Mouse (Mus musculus) hindbrain, postnatal 0 days (tissue): ENCODE results near the gene Adam1b. TPM values are rescaled to one million over a fixed set of nuclear protein-coding genes. Genes with fewer than 3 reads are reported as not detected.
"Not testable (repeated sequence)": the region's sequence is repeated elsewhere in the genome, so short reads cannot be mapped to it uniquely, and the experiment has no call there.

Experiments used
- ATAC-seq: fragments of 200-750 bp; cut with Nextera tagmentation; 2 replicates; pipeline ENCODE4 v1.8.0; 2017; ENCODE audit warnings: mild to moderate bottlenecking, moderate TSS enrichment, moderate library complexity
- DNase-seq: peaks from one replicate; pipeline ENCODE4 v3.0.0-alpha.2; 2015; ENCODE audit warnings: low spot score
- H3K27ac ChIP-seq: fragments of 300-500 bp; sonication (generic); 2 replicates; pipeline ENCODE4 v1.5.1; 2014; ENCODE audit warnings: mild to moderate bottlenecking
- H3K27me3 ChIP-seq: fragments of 300-500 bp; sonication (generic); 2 replicates; pipeline ENCODE4 v1.6.1; 2014; ENCODE audit warnings: low read length, mixed read lengths; ENCODE audit not compliant: insufficient read depth
- H3K36me3 ChIP-seq: fragments of 300-500 bp; sonication (generic); 2 replicates; pipeline ENCODE4 v1.6.1; 2014; ENCODE audit warnings: low read length, mixed read lengths; ENCODE audit not compliant: insufficient read depth
- H3K4me1 ChIP-seq: fragments of 300-500 bp; sonication (generic); 2 replicates; pipeline ENCODE4 v1.6.1; 2014; ENCODE audit warnings: antibody characterized with exemption, low read length, mixed read lengths; ENCODE audit not compliant: insufficient read depth
- H3K4me2 ChIP-seq: fragments of 300-500 bp; sonication (generic); 2 replicates; pipeline ENCODE4 v1.6.1; 2014; ENCODE audit warnings: low read depth, mild to moderate bottlenecking, low read length, moderate library complexity, mixed read lengths
- H3K4me3 ChIP-seq: fragments of 300-500 bp; sonication (generic); 2 replicates; pipeline ENCODE4 v1.5.1; 2014; ENCODE audit warnings: low read length
- H3K9ac ChIP-seq: fragments of 300-500 bp; sonication (generic); replicated peaks from 2 replicates; pipeline ENCODE4 v1.6.1; 2014; ENCODE audit warnings: mild to moderate bottlenecking, low read length, moderate library complexity, mixed read lengths
- H3K9me3 ChIP-seq: fragments of 300-500 bp; sonication (generic); 2 replicates; pipeline ENCODE4 v1.6.1; 2016; ENCODE audit warnings: low read length, mixed read lengths
- CTCF ChIP-seq: IDR thresholded peaks from 2 replicates; pipeline ENCODE4 v1.5.1; 2016; ENCODE audit warnings: antibody characterized with exemption, control low read depth, low read depth
- WGBS: fragments of 180-500 bp; shearing (Covaris S2); extraction: QIAGEN DNeasy Blood & Tissue Kit; methylation state at CpG from one replicate; pipeline ENCODE4 v1.1.7; 2014; 5-methylcytosine and 5-hydroxymethylcytosine counted together
- polyA plus RNA-seq: library from polyadenylated mRNA; unstranded; fragments of >200 nt; fragmentation: Nextera tagmentation; extraction: Ambion mirVana; gene quantifications from 2 replicates; pipeline ENCODE4 v1.2.1, GENCODE M21; 2015
- total RNA-seq: library from RNA; depleted of rRNA; stranded (reverse); fragments of >200 nt; gene quantifications from 2 replicates; pipeline ENCODE4 v1.2.3, GENCODE M21; 2014

Gene Adam1b
- total and polyA plus RNA-seq, 2 experiments from 2014 or later: not detected

DNA sequence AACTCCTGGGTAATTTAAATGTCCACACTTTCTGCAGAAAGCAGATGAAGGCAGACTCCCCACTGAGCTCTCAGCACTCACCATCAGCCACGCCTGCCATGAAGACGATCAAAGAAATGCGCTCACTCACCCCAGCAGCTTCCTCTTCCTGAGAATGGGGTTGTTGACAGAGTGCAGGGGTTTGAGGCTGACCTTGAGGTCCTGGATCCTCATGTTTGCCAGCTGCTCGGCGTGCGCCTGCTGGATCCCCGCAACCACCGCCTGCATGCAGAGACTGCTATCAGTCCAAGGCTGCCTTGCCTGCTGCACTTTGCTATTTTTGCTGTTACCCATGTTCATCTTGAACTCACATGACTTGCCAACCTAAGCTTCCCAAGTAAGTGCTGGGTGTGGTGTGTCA is 23.7 kb upstream of the Adam1b start:
- no peak overlapping the region for H3K27ac ChIP-seq
- H3K27me3 ChIP-seq: no peaks in the 10 kb centered on the region
- no peak for TF ChIP-seq CTCF
- H3K36me3 ChIP-seq: peaks cover 62% of the 10 kb centered on the region
- ATAC-seq (no peak), DNase-seq (no peak)
- no peaks in the 10 kb centered on the region for H3K9me3 ChIP-seq
- no peak overlapping the region for H3K9ac ChIP-seq
- H3K4me2 ChIP-seq: no peak overlapping the region
- H3K4me3 ChIP-seq: no peak overlapping the region
- WGBS: 66% methylated on average over 8 of the region's 8 CpGs
- no peaks in the 10 kb centered on the region for H3K4me1 ChIP-seq

DNA sequence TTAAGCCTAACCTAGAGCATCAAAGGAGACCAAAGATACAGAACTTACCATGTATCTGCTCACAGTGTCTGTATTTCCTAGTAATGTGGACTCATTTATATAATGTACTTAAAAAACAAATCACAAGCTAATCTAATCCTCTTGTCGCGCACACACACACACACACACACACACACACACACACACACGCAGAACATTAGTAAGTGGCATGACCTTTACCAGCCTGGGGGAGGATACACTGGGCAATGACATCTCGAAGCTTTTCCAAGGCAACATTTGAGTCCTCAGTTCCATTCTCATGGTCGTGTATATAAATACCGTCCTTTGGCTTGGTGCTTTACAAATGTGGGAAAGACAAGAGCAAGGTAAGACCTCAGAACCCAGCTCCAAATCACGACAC is 23.3 kb upstream of the Adam1b start:
- no peak for TF ChIP-seq CTCF
- ATAC-seq: no peak
- DNase-seq: no peak
- Histone ChIP-seq H3K9ac (no peak overlapping the region), H3K27ac (no peak overlapping the region), H3K4me3 (no peak overlapping the region), H3K27me3 (no peaks in the 10 kb centered on the region), H3K4me2 (no peak overlapping the region), H3K36me3 (peaks cover 58% of the 10 kb centered on the region), H3K4me1 (no peaks in the 10 kb centered on the region), H3K9me3 (no peaks in the 10 kb centered on the region)
- 80% methylated on average over 7 of the region's 7 CpGs for WGBS

DNA sequence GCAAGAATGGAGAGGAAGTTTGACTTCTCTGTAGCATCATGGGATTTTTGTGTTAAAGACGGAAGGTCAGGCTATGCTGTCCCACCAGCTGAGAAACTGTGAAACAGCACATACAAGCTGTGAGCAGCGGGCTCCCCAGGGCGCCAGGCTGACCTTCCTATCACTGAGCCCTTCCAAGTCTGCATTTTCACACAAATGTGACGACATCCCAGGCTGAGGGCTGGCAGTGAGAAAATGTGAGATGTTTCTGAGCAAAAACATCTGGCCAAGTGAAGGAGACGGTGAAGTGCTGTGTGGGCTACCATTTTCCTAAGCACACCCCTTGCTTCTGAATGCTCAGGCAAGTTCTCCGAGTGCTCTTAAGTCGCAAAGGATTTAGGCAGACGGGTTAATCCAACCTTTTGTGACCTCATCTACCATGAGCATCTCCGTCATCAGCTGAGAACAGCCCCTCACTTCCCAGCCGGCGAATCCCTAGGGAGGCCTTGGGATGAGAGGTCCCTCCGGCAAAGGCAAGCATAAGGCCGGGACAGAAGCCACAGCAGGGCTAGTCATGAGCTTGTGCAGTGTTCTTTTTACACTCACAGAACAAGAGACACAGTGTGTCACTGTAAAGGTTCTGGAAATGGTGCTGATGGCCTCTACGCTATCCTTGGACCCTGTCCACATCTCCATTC is 22.7 kb upstream of the Adam1b start:
- no peak for DNase-seq
- 88% methylated on average over 14 of the region's 14 CpGs for whole genome bisulfite sequencing
- no peak for ATAC-seq
- no peaks in the 10 kb centered on the region for H3K27me3 ChIP-seq
- no peak overlapping the region for H3K9ac ChIP-seq
- H3K4me2 ChIP-seq: no peak overlapping the region
- H3K36me3 ChIP-seq: peaks cover 52% of the 10 kb centered on the region
- H3K27ac ChIP-seq: no peak overlapping the region
- no peak for TF ChIP-seq CTCF
- no peaks in the 10 kb centered on the region for H3K4me1 ChIP-seq
- H3K9me3 ChIP-seq: no peaks in the 10 kb centered on the region
- H3K4me3 ChIP-seq: no peak overlapping the region

DNA sequence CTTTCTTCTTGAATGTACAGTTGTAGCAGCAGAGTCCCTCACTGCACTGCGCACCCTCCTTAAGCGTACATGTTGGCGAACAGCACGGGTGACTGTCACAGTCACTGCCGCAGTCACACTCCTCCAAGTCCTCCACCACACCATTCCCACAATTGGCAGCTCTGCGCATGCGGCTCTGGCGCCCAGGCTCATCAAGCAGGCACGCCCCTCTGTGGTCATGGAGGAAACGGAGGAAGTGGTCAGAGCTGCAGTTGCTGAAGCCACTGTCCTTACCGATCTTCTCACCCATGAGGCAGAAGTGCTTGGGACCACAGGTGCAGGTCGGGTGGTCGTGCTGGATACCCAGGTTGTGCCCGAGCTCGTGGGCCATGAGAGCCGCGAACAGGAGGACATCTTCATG is 16.5 kb upstream of the Adam1b start:
- WGBS: 94% methylated on average over 10 of the region's 17 CpGs
- DNase-seq, H3K4me3 ChIP-seq, H3K9ac ChIP-seq, H3K27ac ChIP-seq, H3K9me3 ChIP-seq, H3K4me2 ChIP-seq, H3K27me3 ChIP-seq, ATAC-seq, H3K4me1 ChIP-seq: not testable (repeated sequence)
- H3K36me3 ChIP-seq: peaks cover 18% of the 10 kb centered on the region; the same call in 1 of the 2 replicates

DNA sequence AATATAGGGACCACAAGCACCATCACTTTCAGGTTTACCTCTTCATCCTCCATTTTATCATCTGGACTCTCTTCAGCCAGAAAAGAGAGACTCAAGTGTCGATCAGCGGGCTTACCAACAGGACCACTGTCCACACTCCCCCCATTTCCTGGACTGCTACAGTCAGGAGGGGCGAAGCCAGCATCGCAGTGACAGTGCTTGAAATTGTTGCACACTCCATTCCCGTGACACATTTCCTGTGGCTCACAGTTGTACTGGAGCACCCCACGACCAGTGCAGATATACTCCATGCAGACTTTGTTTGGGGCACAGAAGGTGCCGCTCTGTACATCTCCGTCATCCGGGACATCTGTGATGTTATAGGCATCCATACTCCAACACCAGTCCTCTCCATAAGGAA is 15.7 kb upstream of the Adam1b start:
- DNase-seq: no peak
- TF ChIP-seq CTCF: no peak
- Histone ChIP-seq H3K9me3 (no peaks in the 10 kb centered on the region), H3K27ac (no peak overlapping the region), H3K4me3 (no peak overlapping the region), H3K36me3 (peaks cover 15% of the 10 kb centered on the region; the same call in 1 of the 2 replicates), H3K4me2 (no peak overlapping the region), H3K4me1 (no peaks in the 10 kb centered on the region), H3K27me3 (no peaks in the 10 kb centered on the region), H3K9ac (no peak overlapping the region)
- ATAC-seq: no peak
- WGBS: 92% methylated on average over 9 of the region's 9 CpGs

DNA sequence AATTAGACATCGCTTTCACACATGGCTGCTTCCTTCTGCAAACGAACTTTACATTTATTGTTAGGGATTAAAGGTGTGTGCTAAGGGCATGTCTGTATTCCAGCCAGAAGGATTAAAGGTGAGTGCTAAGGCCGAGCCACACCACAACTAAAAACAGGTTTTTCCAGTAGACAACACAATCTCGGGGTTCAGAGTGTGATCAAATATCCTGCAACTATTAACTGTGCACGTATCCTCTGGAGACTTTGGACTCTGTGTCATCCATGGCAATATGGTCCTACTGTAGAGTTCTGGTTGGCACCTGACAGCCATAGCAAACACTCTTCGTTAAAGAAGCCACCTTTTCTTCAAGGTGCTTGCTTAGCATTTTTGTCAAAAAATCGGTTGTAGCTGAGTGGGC is 6.8 kb upstream of the Adam1b start:
- Histone ChIP-seq H3K4me1 (no peaks in the 10 kb centered on the region), H3K4me3 (no peak overlapping the region), H3K36me3 (no peaks in the 10 kb centered on the region), H3K9me3 (no peaks in the 10 kb centered on the region), H3K4me2 (no peak overlapping the region), H3K9ac (no peak overlapping the region), H3K27ac (no peak overlapping the region), H3K27me3 (no peaks in the 10 kb centered on the region)
- no peak for ATAC-seq
- TF ChIP-seq CTCF: no peak
- no peak for DNase-seq
- WGBS: 87% methylated on average over 7 of the region's 7 CpGs

DNA sequence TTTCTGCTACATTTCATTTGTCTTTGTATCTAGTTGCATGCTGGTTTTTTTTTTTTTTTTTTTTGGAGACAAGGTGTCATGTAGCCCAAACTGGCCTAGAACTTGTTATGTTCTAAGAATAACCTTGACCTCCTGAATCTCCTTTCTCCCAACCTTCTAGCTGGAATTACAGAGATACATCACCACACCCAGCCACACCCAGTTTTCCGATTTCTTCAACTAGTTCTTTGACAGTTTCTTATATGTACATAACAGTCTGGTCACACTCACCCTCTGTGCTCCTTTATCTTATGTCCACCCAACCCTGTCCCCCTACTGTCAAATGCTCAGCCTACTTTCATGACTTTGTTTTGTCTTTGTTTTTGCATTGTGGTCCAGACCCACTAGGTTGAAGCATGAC is 3.6 kb upstream of the Adam1b start:
- Histone ChIP-seq H3K27ac (no peak overlapping the region), H3K27me3 (no peaks in the 10 kb centered on the region), H3K4me2 (no peak overlapping the region), H3K9ac (no peak overlapping the region), H3K9me3 (no peaks in the 10 kb centered on the region), H3K36me3 (no peaks in the 10 kb centered on the region), H3K4me1 (no peaks in the 10 kb centered on the region), H3K4me3 (no peak overlapping the region)
- DNase-seq (no peak), ATAC-seq (no peak)
- no peak for TF ChIP-seq CTCF
- WGBS: 88% methylated on average over 1 of the region's 1 CpGs

DNA sequence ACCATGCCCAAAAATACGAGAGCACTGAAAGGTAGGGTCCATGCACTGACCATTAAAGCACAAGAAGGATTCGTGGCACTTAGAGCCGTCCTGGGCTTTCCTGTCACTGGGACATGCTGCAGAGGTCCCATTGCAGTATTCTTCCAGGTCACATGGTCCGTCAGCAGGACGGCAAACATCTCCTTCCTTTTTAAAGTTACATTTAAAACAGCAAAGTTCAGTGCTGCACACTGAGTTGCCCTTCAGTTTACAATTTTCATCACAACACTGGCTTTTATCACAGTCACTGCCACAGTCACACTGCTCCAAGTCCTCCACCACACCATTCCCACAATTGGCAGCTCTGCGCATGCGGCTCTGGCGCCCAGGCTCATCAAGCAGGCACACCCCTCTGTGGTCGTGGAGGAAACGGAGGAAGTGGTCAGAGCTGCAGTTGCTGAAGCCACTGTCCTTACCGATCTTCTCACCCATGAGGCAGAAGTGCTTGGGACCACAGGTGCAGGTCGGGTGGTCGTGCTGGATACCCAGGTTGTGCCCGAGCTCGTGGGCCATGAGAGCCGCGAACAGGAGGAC is 1.7 kb downstream of the Adam1b start:
- 76% methylated on average over 10 of the region's 17 CpGs for WGBS
- not testable (repeated sequence) for ATAC-seq, H3K9me3 ChIP-seq, H3K27me3 ChIP-seq, H3K27ac ChIP-seq, H3K9ac ChIP-seq, H3K4me3 ChIP-seq, H3K36me3 ChIP-seq, DNase-seq, H3K4me1 ChIP-seq, H3K4me2 ChIP-seq
